Mouse (Mus musculus): ENCODE data around the gene Plxna4.

DNA sequence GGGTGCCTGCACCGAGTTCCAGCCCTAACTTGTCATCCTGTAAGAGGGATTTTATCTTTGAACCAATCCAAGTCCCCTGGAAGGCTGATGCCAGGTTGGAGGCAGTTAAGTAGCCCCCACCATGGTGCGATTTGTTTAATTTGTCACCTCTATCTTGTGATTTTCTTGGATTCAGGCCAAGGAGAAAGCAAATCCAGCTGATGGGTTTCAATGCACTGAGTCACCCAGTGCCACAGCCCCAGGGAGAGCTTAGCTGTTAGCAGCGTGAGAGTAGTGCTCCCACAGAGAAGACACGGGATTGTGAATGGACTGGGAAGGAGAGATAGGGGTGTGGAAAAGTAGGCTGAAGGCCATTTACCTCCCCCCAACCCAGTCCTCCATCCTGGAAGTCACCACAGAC, 375.6 kb downstream of the Plxna4 start:
- no peak for TF ChIP-seq CTCF (IDR thresholded peaks at IDR 0.05; ENCODE audit: insufficient read depth, low read depth, low read length)
- no peak for TF ChIP-seq POLR2A (IDR thresholded peaks at IDR 0.05; ENCODE audit: insufficient read depth, low read depth, low read length)

Measured in olfactory bulb, adult 2 months (tissue).